Mouse (Mus musculus) adrenal gland, postnatal 4 days (tissue): ENCODE results near the gene Rxfp2. TPM values are rescaled to one million over a fixed set of nuclear protein-coding genes. Genes with fewer than 3 reads are reported as not detected.

Experiments
- DNase-seq, 2 experiments: peaks; one replicate each; pipeline ENCODE4 v3.0.0; 2021 to 2022; ENCODE audit warnings: low spot score in 2 of 2, mixed read lengths in 2 of 2
- total RNA-seq, 2 experiments: library from RNA; stranded (reverse); gene quantifications; 2 replicates each; pipeline ENCODE4 v1.2.3; 2021

Rxfp2 gene
- total RNA-seq, 2 experiments from 2014 or later = 0.11 to 0.31 TPM

DNA sequence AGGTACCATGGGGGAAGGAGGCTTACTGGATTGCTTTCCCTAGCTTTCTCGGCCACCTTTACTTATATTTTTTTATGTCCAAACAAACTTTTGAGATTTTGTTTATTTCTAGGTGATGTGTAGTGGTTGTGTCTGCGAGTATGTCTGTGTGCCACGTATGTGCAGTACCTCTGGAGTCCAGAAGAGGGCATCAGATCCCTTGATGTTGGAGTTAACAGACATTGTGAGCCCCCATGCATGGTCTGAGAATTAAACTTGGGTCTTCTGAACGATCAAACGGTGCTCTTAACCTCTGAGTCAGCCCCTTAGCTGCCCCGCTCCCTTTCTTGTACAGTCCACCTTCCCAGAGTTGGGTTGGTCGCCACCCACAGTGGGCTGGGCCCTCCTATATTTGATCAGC is 95.5 kb downstream of the Rxfp2 start:
- DNase-seq = no peak

DNA sequence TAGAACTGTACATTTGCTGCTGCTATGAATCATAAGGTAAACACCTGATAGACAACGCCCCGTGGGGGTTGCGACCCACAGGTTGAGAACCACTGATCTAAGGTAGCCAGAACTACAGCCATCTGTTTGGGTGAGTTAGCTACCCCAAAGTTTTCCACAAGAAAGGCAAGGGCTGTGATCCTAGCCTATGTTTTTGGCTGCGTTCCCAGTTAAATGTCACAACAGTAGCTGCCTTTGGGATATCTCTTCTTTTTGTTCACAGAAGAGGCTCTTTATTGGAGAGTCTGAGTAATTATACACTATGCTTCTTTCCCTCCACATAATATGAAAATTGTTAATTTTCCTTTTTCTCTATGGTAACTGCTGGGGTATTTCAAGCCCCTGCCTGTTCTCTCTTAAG is 96.3 kb downstream of the Rxfp2 start:
- DNase-seq = no peak

DNA sequence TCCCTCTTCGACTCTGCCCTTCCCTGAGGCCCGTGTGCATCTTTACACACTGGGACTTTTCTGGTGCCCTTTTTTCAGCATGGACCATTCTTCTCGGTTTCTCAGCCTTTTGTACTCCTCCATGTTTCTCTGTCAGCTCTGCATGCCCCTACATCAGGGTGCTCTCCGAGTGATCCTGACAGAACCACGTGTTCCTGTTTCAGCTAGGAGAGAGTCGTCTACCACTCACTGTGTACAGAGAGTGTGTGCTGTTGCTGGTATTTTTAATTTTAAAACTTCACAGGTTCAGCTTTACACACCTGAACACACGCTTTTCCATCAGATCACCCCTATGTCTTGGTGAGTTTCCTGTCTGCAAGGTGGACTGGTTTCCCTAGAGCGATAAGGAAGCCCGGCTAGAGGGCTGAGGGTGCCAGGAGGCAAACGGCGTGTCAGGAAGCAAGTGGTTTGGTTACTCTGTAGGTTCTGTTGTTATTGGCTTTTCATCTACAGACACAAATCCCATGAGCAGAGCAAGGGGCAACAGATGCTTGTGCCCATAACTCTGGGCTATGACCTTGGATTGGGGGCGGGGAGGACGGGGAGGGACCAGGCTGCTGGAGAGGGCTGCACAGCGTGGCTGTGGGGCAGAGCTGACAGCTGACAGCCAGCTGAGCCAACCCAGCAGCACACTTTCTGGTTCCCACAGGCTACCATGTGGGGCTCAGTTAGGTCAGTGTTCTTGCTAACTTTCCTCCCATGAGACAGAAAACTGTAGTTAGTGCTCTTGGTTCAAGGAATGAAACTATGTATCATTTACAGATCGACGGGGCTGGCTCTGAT is 97.0 kb downstream of the Rxfp2 start:
- DNase-seq = no peak

DNA sequence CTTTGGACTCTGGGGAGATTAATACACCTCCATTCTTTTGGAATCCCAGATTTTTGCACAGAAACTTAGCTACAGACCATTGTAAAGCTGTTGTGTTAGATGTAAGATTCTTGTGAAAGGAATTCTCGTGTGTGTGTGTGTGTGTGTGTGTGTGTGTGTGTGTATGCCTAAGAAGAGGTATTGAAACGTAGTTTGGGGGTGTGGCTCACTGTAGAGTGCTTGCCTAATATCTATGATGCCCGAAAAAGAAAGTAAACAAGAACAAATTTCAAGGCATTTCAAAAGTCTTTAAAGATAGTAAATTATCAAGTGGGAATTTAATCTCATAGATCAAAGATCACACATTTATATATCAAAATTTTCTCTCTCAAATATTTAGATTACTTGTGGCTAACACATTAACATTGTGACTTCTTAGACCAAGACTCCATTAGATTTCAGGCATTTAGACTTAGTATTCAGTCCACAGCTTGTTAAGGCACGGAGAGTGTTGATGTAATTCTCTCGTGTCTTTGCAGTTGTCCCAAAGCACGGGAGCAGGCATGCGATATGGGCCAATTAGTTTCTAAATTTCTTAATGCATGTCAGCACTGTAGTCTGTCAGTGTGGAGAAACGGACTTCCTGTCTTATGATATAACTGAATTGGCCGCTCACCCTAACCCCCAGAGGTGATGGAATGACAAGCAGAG is 97.9 kb downstream of the Rxfp2 start:
- no peak for DNase-seq

DNA sequence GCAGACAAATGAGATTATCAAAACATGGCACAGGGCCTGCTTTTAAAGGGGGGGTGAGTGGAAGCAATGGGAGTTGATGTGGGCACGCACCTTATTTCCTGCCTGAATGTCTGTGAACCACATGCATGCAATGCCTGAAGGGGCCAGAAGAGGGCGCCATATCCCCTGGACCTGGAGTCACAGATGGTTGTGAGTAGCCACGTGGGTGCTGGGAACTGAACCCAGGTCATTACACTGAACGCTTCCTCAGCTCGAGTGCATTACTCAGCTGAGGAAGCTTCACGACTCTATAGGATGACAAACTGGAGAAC is 98.4 kb downstream of the Rxfp2 start:
- no peak for DNase-seq

DNA sequence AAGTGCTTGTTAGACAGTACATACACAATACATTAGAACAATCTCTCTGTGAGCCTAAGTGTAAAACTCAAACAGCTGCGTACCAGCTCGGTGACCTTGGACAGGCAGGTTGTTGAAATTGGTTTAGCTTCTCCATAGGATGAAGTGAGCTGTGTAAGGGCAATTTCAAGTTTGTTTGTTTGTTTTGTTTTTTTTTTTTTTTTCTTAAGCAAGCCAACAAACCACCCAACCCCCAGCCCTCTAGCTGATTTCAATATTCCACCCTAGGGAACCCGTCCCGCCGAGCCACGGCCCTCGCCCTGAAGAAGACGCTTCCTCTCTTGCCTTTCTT is 99.6 kb downstream of the Rxfp2 start:
- no peak for DNase-seq

- peak; percentile 82 to 90 for DNase-seq
Observed at GRCm38 (mm10) chr5:150118455-150119241, 100.2 kb downstream of the Rxfp2 start, which contains the start of gene Fry. TSS of gene Fry (plus strand) at chr5:150118645.

- DNase-seq = no peak
Observed at GRCm38 (mm10) chr5:150120676-150121075, 102.2 kb downstream of the Rxfp2 start.

- no peak for DNase-seq
Observed at GRCm38 (mm10) chr5:150122095-150122494, 103.6 kb downstream of the Rxfp2 start.

DNA sequence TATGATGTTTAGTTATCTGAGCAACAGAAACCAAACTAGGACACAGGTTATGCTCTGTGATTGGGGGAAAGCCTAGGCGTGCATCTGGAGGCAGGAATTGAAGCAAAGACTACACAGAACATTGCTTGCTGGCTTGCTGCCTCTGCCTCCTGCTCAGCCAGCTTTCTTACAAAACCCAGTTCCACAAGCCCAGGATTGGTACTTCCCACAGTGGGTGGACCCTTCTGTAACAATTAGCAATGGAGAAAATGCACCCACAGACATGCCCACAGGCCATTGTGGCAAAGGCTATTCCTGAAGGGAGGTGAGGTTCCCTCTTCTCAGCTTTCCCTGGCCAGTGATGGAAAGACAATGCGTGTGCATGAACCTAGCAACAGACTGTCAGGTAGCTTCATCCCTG is 104.1 kb downstream of the Rxfp2 start:
- no peak for DNase-seq

DNA sequence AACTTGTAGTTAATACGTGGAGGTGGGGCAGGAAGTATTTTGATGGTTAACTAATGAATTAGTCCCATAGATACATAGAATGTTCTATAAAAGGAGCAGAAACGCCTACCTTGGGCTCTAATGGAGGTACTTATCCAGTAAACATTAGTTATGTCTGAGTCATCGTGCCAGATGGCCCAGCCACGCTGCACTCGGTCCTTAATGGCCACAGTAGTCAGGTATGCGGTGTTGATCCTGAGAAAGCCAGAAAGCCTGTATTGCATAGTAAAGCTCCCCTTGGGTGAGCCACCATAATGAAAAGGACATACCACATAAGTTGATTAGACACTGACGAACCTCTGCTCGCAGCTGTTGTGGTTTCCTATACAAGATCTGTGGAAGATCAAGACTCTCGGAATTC is 107.4 kb downstream of the Rxfp2 start:
- DNase-seq = no peak

DNA sequence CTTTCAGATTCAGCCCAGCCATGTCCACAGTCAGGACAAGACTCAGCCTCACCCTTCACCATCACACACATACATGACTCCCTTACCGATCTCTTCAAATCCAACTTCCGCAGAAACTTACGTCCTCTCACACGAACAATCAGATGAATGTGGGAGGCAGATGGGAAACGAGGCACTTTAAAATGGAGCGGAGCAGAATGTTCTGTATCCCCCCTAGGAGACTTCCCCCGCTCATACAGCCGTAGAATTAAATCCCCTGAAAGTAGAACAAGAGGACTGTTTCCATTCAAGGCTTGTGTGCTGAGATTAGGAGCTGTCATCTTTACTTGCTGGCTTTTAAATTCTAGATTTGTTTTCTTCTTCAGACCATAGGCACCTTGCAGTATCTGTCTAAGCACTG is 110.0 kb downstream of the Rxfp2 start:
- no peak for DNase-seq

DNA sequence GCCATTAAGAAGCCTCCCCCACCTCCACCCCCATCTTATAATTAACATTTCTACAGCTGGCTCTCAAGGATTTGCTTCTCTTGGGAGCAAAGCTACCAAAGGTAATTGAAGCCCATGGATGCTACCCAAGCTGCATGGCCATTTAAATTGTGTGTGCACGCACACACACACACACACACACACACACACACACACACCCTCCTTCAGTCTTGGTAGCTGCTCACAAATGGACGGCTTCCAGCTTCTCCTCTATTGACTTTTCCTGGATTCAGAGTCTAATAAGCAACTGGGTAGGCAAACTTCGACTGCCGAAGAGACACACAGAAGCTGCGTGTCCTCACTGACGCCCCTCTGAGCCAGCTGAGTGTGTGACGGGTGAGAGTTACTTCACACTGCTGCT is 111.7 kb downstream of the Rxfp2 start:
- no peak for DNase-seq

- no peak for DNase-seq
Observed at GRCm38 (mm10) chr5:150131166-150131565, 112.7 kb downstream of the Rxfp2 start.

Other genes starting within 250 kb of the Rxfp2 start
- 10 to 100 TPM; 41.0 to 43.4 TPM for gene Fry, start 100.0 kb downstream of the Rxfp2 start, total RNA-seq